Mouse (Mus musculus) MEL (cell line): ENCODE measurements at regions not wholly inside any gene's neighbourhood (a gene's known extent, or its start where the extent isn't known, plus 50 kb on each side); places are given as distances from the start of the nearest gene placed in this dataset.

Source experiments
- DNase-seq: peaks from one replicate; pipeline ENCODE4 v3.0.0; 2011; ENCODE audit warnings: low read depth, low spot score
- H3K27ac ChIP-seq: 2 replicates; pipeline ENCODE4 v1.5.1; 2012; ENCODE audit warnings: low read depth, mild to moderate bottlenecking, control low read depth, low read length, moderate library complexity; ENCODE audit not compliant: control insufficient read depth
- H3K27me3 ChIP-seq, 2 experiments: fragments of 150-350 bp in 1 of 2; sonication (generic) in 1 of 2; 2 replicates each; pipeline ENCODE4 v1.6.1; 2012; ENCODE audit warnings: low read length in 2 of 2, mild to moderate bottlenecking in 2 of 2, improper control_type of control experiment in 1 of 2, moderate library complexity in 1 of 2; ENCODE audit not compliant: insufficient read depth in 2 of 2, control insufficient read depth in 1 of 2
- H3K36me3 ChIP-seq, 2 experiments: 2 replicates each; pipeline ENCODE4 v1.6.1; 2012 to 2014; ENCODE audit warnings: low read length in 2 of 2, improper control_type of control experiment in 1 of 2, inconsistent platforms in 1 of 2, mild to moderate bottlenecking in 1 of 2; ENCODE audit not compliant: insufficient read depth in 2 of 2, control insufficient read depth in 1 of 2
- H3K4me1 ChIP-seq, 2 experiments: fragments of 150-350 bp in 1 of 2; sonication (generic) in 1 of 2; 2 replicates each; pipeline ENCODE4 v1.6.1; 2012; ENCODE audit warnings: low read length in 2 of 2, improper control_type of control experiment in 1 of 2, mild to moderate bottlenecking in 1 of 2; ENCODE audit not compliant: insufficient read depth in 2 of 2, control insufficient read depth in 1 of 2
- H3K4me3 ChIP-seq, 2 experiments: fragments of 150-350 bp in 1 of 2; sonication (generic) in 1 of 2; 2 replicates each; pipeline ENCODE4 v1.5.1; 2012; ENCODE audit warnings: low read depth in 2 of 2, low read length in 2 of 2, mild to moderate bottlenecking in 2 of 2, moderate library complexity in 2 of 2, control low read depth in 1 of 2, improper control_type of control experiment in 1 of 2; ENCODE audit not compliant: control insufficient read depth in 1 of 2, insufficient read depth in 1 of 2
- H3K79me2 ChIP-seq: 2 replicates; pipeline ENCODE4 v1.6.1; 2012; ENCODE audit warnings: mild to moderate bottlenecking, low read length, moderate library complexity; ENCODE audit not compliant: control insufficient read depth, poor library complexity, insufficient read depth
- H3K9ac ChIP-seq: 2 replicates; pipeline ENCODE4 v1.6.1; 2012; ENCODE audit warnings: low read depth, mild to moderate bottlenecking, control low read depth, low read length, moderate library complexity; ENCODE audit not compliant: control insufficient read depth, poor library complexity, severe bottlenecking
- H3K9me3 ChIP-seq: fragments of 150-350 bp; sonication (generic); replicated peaks from 2 replicates; pipeline ENCODE4 v1.6.1; 2012; ENCODE audit warnings: mild to moderate bottlenecking, low read length, improper control_type of control experiment, moderate library complexity; ENCODE audit not compliant: insufficient read depth
- BHLHE40 ChIP-seq: IDR thresholded peaks from 2 replicates; pipeline ENCODE4 v1.6.1; 2012; ENCODE audit warnings: low read depth, mild to moderate bottlenecking, inconsistent platforms, low read length, improper control_type of control experiment, borderline replicate concordance
- CHD1 ChIP-seq: IDR thresholded peaks from 2 replicates; pipeline ENCODE4 v1.6.1; 2012; ENCODE audit warnings: low read depth, mild to moderate bottlenecking, inconsistent platforms, low read length, improper control_type of control experiment
- CTCF ChIP-seq, 3 experiments: IDR thresholded peaks in 2 of 3; conservative IDR thresholded peaks in 1 of 3; 2 replicates each; pipeline ENCODE4 v1.5.1; 2011 to 2012; ENCODE audit warnings: low read length in 3 of 3, low read depth in 2 of 3, mild to moderate bottlenecking in 2 of 3, improper control_type of control experiment in 1 of 3, inconsistent platforms in 1 of 3, mixed read lengths in 1 of 3, moderate library complexity in 1 of 3; ENCODE audit not compliant: control insufficient read depth in 1 of 3, insufficient read depth in 1 of 3, poor library complexity in 1 of 3, severe bottlenecking in 1 of 3
- EP300 ChIP-seq, 2 experiments: IDR thresholded peaks; 2 replicates each; pipeline ENCODE4 v1.6.1; 2011; ENCODE audit warnings: improper control_type of control experiment in 2 of 2, low read length in 2 of 2, low read depth in 1 of 2, mild to moderate bottlenecking in 1 of 2
- GABPA ChIP-seq: IDR thresholded peaks from 2 replicates; pipeline ENCODE4 v1.6.1; 2012; ENCODE audit warnings: low read depth, mild to moderate bottlenecking, inconsistent platforms, low read length, improper control_type of control experiment, moderate library complexity
- GATA1 ChIP-seq: IDR thresholded peaks from 2 replicates; pipeline ENCODE4 v1.6.1; 2011; ENCODE audit warnings: low read depth, low read length, improper control_type of control experiment
- MAFK ChIP-seq: IDR thresholded peaks from 2 replicates; pipeline ENCODE4 v1.6.1; 2011; ENCODE audit warnings: low read depth, mild to moderate bottlenecking, low read length, improper control_type of control experiment, borderline replicate concordance
- MAX ChIP-seq: IDR thresholded peaks from 2 replicates; pipeline ENCODE4 v1.6.1; 2011; ENCODE audit warnings: low read length, improper control_type of control experiment
- MXI1 ChIP-seq: IDR thresholded peaks from 2 replicates; pipeline ENCODE4 v1.6.1; 2011; ENCODE audit warnings: mild to moderate bottlenecking, low read depth, low read length, improper control_type of control experiment
- MYC ChIP-seq: IDR thresholded peaks from 2 replicates; pipeline ENCODE4 v1.6.1; 2011; ENCODE audit warnings: low read depth, mild to moderate bottlenecking, low read length, improper control_type of control experiment, moderate library complexity
- NRF1 ChIP-seq: IDR thresholded peaks from 2 replicates; pipeline ENCODE4 v1.6.1; 2014; ENCODE audit warnings: low read depth, mild to moderate bottlenecking, inconsistent platforms, low read length, improper control_type of control experiment, moderate library complexity; ENCODE audit not compliant: poor library complexity, insufficient read depth, severe bottlenecking
- POLR2AphosphoS5 ChIP-seq: IDR thresholded peaks from 2 replicates; pipeline ENCODE4 v1.6.1; 2012; ENCODE audit warnings: low read depth, borderline replicate concordance, mild to moderate bottlenecking, inconsistent platforms, low read length, moderate library complexity, mixed read lengths
- RAD21 ChIP-seq: IDR thresholded peaks from 2 replicates; pipeline ENCODE4 v1.6.1; 2011; ENCODE audit warnings: mild to moderate bottlenecking, low read depth, low read length, improper control_type of control experiment
- RCOR1 ChIP-seq: IDR thresholded peaks from 2 replicates; pipeline ENCODE4 v1.6.1; 2012; ENCODE audit warnings: low read depth, mild to moderate bottlenecking, inconsistent platforms, low read length, improper control_type of control experiment
- SIN3A ChIP-seq: IDR thresholded peaks from 2 replicates; pipeline ENCODE4 v1.6.1; 2012; ENCODE audit warnings: low read length, improper control_type of control experiment, inconsistent platforms
- SMC3 ChIP-seq: IDR thresholded peaks from 2 replicates; pipeline ENCODE4 v1.6.1; 2011; ENCODE audit warnings: low read depth, low read length, improper control_type of control experiment
- USF2 ChIP-seq, 2 experiments: IDR thresholded peaks; 2 replicates each; pipeline ENCODE4 v1.6.1; 2011 to 2012; ENCODE audit warnings: improper control_type of control experiment in 2 of 2, low read length in 2 of 2, borderline replicate concordance in 1 of 2, inconsistent platforms in 1 of 2, low read depth in 1 of 2, mild to moderate bottlenecking in 1 of 2; ENCODE audit not compliant: insufficient read depth in 1 of 2

- H3K4me1 ChIP-seq: no peaks in the 10 kb centered on the region
These were observed 228.5 kb downstream of the Fam43a start for GRCm38 (mm10) chr16:30827901-30828608.

DNA sequence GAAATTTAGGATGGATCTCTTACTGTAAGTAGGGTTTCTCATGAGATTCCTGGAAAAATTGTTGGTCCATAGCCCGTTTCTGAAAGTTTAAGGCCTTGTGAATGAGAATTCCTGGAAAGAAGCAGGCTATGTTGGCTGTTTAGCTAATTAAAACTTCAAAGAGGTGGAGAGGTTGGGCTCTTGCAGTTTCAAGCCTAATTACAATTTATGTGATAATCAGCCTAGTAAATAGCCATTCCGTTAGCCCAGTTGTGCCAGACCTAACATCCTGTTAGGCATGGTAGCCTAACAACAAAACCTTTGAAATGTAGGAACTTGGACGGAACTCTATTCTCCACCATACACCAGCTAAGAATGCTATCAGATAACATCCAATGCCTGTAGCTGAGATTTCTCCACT is 235.0 kb downstream of the Fam43a start:
- Histone ChIP-seq H3K27me3 (peaks cover 10 to 11% of the 10 kb centered on the region in 2 experiments), H3K4me3 (no peak overlapping the region), H3K79me2 (no peaks in the 10 kb centered on the region), H3K4me1 (no peaks in the 10 kb centered on the region), H3K36me3 (no peaks in the 10 kb centered on the region), H3K9me3 (no peaks in the 10 kb centered on the region), H3K9ac (no peak overlapping the region), H3K27ac (no peak overlapping the region)
- TF ChIP-seq BHLHE40: no peak
- TF ChIP-seq GABPA: no peak
- no peak for TF ChIP-seq MYC
- no peak for TF ChIP-seq CTCF (IDR thresholded peaks at IDR 0.05 in 2 of 3, conservative IDR thresholded peaks at IDR 0.05 in 1 of 3; ENCODE audit: control insufficient read depth in 1 of 3, insufficient read depth in 1 of 3, low read depth in 2 of 3, low read length in 3 of 3, poor library complexity in 1 of 3, severe bottlenecking in 1 of 3)
- no peak for TF ChIP-seq RAD21
- no peak for TF ChIP-seq NRF1
- TF ChIP-seq MAX: no peak
- no peak for TF ChIP-seq RCOR1
- no peak for TF ChIP-seq POLR2AphosphoS5
- no peak for TF ChIP-seq EP300 (IDR thresholded peaks at IDR 0.05; ENCODE audit: low read depth in 1 of 2, low read length in 2 of 2)
- TF ChIP-seq GATA1: no peak
- no peak for DNase-seq

More at GRCm38 (mm10) chr16:30827901-30828608, 228.5 kb downstream of the Fam43a start:
- H3K27me3 ChIP-seq: peaks cover 4 to 8% of the 10 kb centered on the region in 2 experiments; a peak in 3 of 4 replicates
- no peaks in the 10 kb centered on the region for H3K36me3 ChIP-seq
- H3K9me3 ChIP-seq: no peaks in the 10 kb centered on the region
- no peaks in the 10 kb centered on the region for H3K79me2 ChIP-seq
- no peak overlapping the region for H3K27ac ChIP-seq
- no peak overlapping the region for H3K9ac ChIP-seq
- TF ChIP-seq MXI1: no peak
- TF ChIP-seq CTCF (IDR thresholded peaks at IDR 0.05 in 2 of 3, conservative IDR thresholded peaks at IDR 0.05 in 1 of 3; ENCODE audit: control insufficient read depth in 1 of 3, insufficient read depth in 1 of 3, low read depth in 2 of 3, low read length in 3 of 3, poor library complexity in 1 of 3, severe bottlenecking in 1 of 3): no peak
- TF ChIP-seq USF2 (IDR thresholded peaks at IDR 0.05; ENCODE audit: borderline replicate concordance in 1 of 2, insufficient read depth in 1 of 2, low read depth in 1 of 2, low read length in 2 of 2): no peak
- no peak for TF ChIP-seq CHD1
- no peak for TF ChIP-seq SIN3A
- TF ChIP-seq EP300 (IDR thresholded peaks at IDR 0.05; ENCODE audit: low read depth in 1 of 2, low read length in 2 of 2): no peak
- no peak for TF ChIP-seq GATA1
- TF ChIP-seq SMC3: no peak
- no peak for TF ChIP-seq GABPA
- no peak for TF ChIP-seq MAFK
- H3K4me3 ChIP-seq: no peak overlapping the region
- no peak for DNase-seq
